Mouse (Mus musculus): Measurements from ENCODE around the gene Psmb4. TPM values are rescaled to one million over a fixed set of nuclear protein-coding genes. Genes with fewer than 3 reads are reported as not detected.

Gene Psmb4
- total and polyA plus RNA-seq, 3 experiments: 185 to 408 (median 273) TPM

GRCm38 (mm10) chr3:94837183-94837890 lies 49.4 kb downstream of the Psmb4 start, which contains the start of gene Pogz:
Pogz (plus strand) TSS chr3:94837567.
- H3K9me3 ChIP-seq (replicated peaks): no peaks in the 10 kb centered on the region
- TF ChIP-seq TAL1 (conservative IDR thresholded peaks at IDR 0.05; ENCODE audit: low read depth, low read length) (no peak), POLR2AphosphoS5 (IDR thresholded peaks at IDR 0.05; ENCODE audit: insufficient replicate concordance, low read depth, low read length) (no peak)
- peaks cover 8% of the 10 kb centered on the region for H3K36me3 ChIP-seq (replicated peaks)
- DNase-seq (ENCODE audit: low spot score) (peak; percentile 99), ATAC-seq (ENCODE audit: extremely low read depth, insufficient number of reproducible peaks, low FRiP score, poor library complexity, severe bottlenecking) (peak; percentile 97)
- peaks cover 6% of the 10 kb centered on the region for H3K27me3 ChIP-seq (ENCODE audit: insufficient read depth, low read length)
- peak within 1 kb of the TSS; percentile 79 for H3K4me3 ChIP-seq (ENCODE audit: low read depth, low read length)
- peaks cover 33% of the 10 kb centered on the region for H3K4me1 ChIP-seq (ENCODE audit: insufficient read depth, low read depth, low read length)

- ATAC-seq (ENCODE audit: extremely low read depth, insufficient number of reproducible peaks, low FRiP score, poor library complexity, severe bottlenecking) (no peak), DNase-seq (ENCODE audit: low spot score) (no peak)
- TF ChIP-seq CTCF (IDR thresholded peaks at IDR 0.05; ENCODE audit: low read depth, low read length) (no peak), POLR2AphosphoS5 (IDR thresholded peaks at IDR 0.05; ENCODE audit: insufficient replicate concordance, low read depth, low read length) (no peak), TAL1 (conservative IDR thresholded peaks at IDR 0.05; ENCODE audit: low read depth, low read length) (no peak)
Measured at GRCm38 (mm10) chr3:94835396-94835795, 51.4 kb downstream of the Psmb4 start.

More at GRCm38 (mm10) chr3:94835396-94835795, 51.4 kb downstream of the Psmb4 start:
- H3K4me1 ChIP-seq (ENCODE audit: insufficient read depth, low read depth, low read length): peaks cover 26% of the 10 kb centered on the region
- peaks cover 5% of the 10 kb centered on the region for H3K36me3 ChIP-seq (replicated peaks)
- peaks cover 8% of the 10 kb centered on the region for H3K27me3 ChIP-seq (ENCODE audit: insufficient read depth, low read length)
- H3K4me3 ChIP-seq (ENCODE audit: low read depth, low read length): no peak overlapping the region
- H3K9me3 ChIP-seq (replicated peaks): no peaks in the 10 kb centered on the region

Other genes starting within 250 kb of the Psmb4 start
- not detected in 2 replicates for gene Gm10972, start 243.8 kb downstream of the Psmb4 start, total RNA-seq (2014; fragmentation: Nextera tagmentation)
- not detected in 2 replicates for gene Gm10972, start 243.8 kb downstream of the Psmb4 start, total RNA-seq (2017)
- not detected in 2 replicates for gene Gm10972, start 243.8 kb downstream of the Psmb4 start, polyA plus RNA-seq (2012)
- 6.1 and 6.8 TPM in 2 replicates for gene Tuft1, start 228.1 kb downstream of the Psmb4 start, total RNA-seq (2014; fragmentation: Nextera tagmentation)
- gene Tuft1, start 228.1 kb downstream of the Psmb4 start, total RNA-seq (2017): 14.7 and 15.7 TPM in 2 replicates
- gene Tuft1, start 228.1 kb downstream of the Psmb4 start, polyA plus RNA-seq (2012): 4.1 and 4.5 TPM in 2 replicates
- 7.9 and 11.2 TPM in 2 replicates for gene Selenbp2, start 193.4 kb downstream of the Psmb4 start, total RNA-seq (2014; fragmentation: Nextera tagmentation)
- gene Selenbp2, start 193.4 kb downstream of the Psmb4 start, total RNA-seq (2017): 41.5 and 58.9 TPM in 2 replicates
- gene Selenbp2, start 193.4 kb downstream of the Psmb4 start, polyA plus RNA-seq (2012): 3.2 and 3.5 TPM in 2 replicates
- gene Cgn, start 100.5 kb downstream of the Psmb4 start, total RNA-seq (2014; fragmentation: Nextera tagmentation): not detected in 2 replicates
- 0.11 and 0.12 TPM in 2 replicates for gene Cgn, start 100.5 kb downstream of the Psmb4 start, total RNA-seq (2017)
- 0.01 TPM in 1 of 2 replicates, not detected in the other for gene Cgn, start 100.5 kb downstream of the Psmb4 start, polyA plus RNA-seq (2012)
- gene Pogz, start 49.4 kb downstream of the Psmb4 start, total RNA-seq (2014; fragmentation: Nextera tagmentation): 113 and 138 TPM in 2 replicates
- 19.6 and 19.8 TPM in 2 replicates for gene Pogz, start 49.4 kb downstream of the Psmb4 start, total RNA-seq (2017)
- 124 and 147 TPM in 2 replicates for gene Pogz, start 49.4 kb downstream of the Psmb4 start, polyA plus RNA-seq (2012)
- 110 and 119 TPM in 2 replicates for gene Selenbp1, start 46.1 kb upstream of the Psmb4 start, total RNA-seq (2014; fragmentation: Nextera tagmentation)
- gene Selenbp1, start 46.1 kb upstream of the Psmb4 start, total RNA-seq (2017): 367 and 434 TPM in 2 replicates
- 39.8 and 133 TPM in 2 replicates for gene Selenbp1, start 46.1 kb upstream of the Psmb4 start, polyA plus RNA-seq (2012)
- gene Rfx5, start 67.1 kb upstream of the Psmb4 start, total RNA-seq (2014; fragmentation: Nextera tagmentation): 27.8 and 36.2 TPM in 2 replicates
- 21.8 and 24.3 TPM in 2 replicates for gene Rfx5, start 67.1 kb upstream of the Psmb4 start, total RNA-seq (2017)
- 9.6 and 11.7 TPM in 2 replicates for gene Rfx5, start 67.1 kb upstream of the Psmb4 start, polyA plus RNA-seq (2012)
- 39.8 and 70.6 TPM in 2 replicates for gene Pi4kb, start 87.8 kb upstream of the Psmb4 start, total RNA-seq (2014; fragmentation: Nextera tagmentation)
- gene Pi4kb, start 87.8 kb upstream of the Psmb4 start, total RNA-seq (2017): 36.8 and 37.4 TPM in 2 replicates
- gene Pi4kb, start 87.8 kb upstream of the Psmb4 start, polyA plus RNA-seq (2012): 11.7 and 11.8 TPM in 2 replicates
- 44.7 and 52.9 TPM in 2 replicates for gene Zfp687, start 128.5 kb upstream of the Psmb4 start, total RNA-seq (2014; fragmentation: Nextera tagmentation)
- gene Zfp687, start 128.5 kb upstream of the Psmb4 start, total RNA-seq (2017): 22.4 and 27.5 TPM in 2 replicates
- 64.0 and 72.5 TPM in 2 replicates for gene Zfp687, start 128.5 kb upstream of the Psmb4 start, polyA plus RNA-seq (2012)
- 92.0 and 92.7 TPM in 2 replicates for gene Psmd4, start 155.7 kb upstream of the Psmb4 start, total RNA-seq (2014; fragmentation: Nextera tagmentation)
- gene Psmd4, start 155.7 kb upstream of the Psmb4 start, total RNA-seq (2017): 374 and 411 TPM in 2 replicates
- gene Psmd4, start 155.7 kb upstream of the Psmb4 start, polyA plus RNA-seq (2012): 108 and 177 TPM in 2 replicates
- 67.5 and 67.6 TPM in 2 replicates for gene Pip5k1a, start 220.0 kb upstream of the Psmb4 start, total RNA-seq (2014; fragmentation: Nextera tagmentation)
- 39.3 and 40.1 TPM in 2 replicates for gene Pip5k1a, start 220.0 kb upstream of the Psmb4 start, total RNA-seq (2017)
- 21.9 and 30.0 TPM in 2 replicates for gene Pip5k1a, start 220.0 kb upstream of the Psmb4 start, polyA plus RNA-seq (2012)
- 108 and 120 TPM in 2 replicates for gene Vps72, start 224.1 kb upstream of the Psmb4 start, total RNA-seq (2014; fragmentation: Nextera tagmentation)
- 96.2 and 146 TPM in 2 replicates for gene Vps72, start 224.1 kb upstream of the Psmb4 start, total RNA-seq (2017)
- gene Vps72, start 224.1 kb upstream of the Psmb4 start, polyA plus RNA-seq (2012): 274 and 307 TPM in 2 replicates
- 9.9 and 11.7 TPM in 2 replicates for gene Tmod4, start 237.5 kb upstream of the Psmb4 start, total RNA-seq (2014; fragmentation: Nextera tagmentation)
- 3.3 and 4.5 TPM in 2 replicates for gene Tmod4, start 237.5 kb upstream of the Psmb4 start, total RNA-seq (2017)
- gene Tmod4, start 237.5 kb upstream of the Psmb4 start, polyA plus RNA-seq (2012): 0.17 and 0.22 TPM in 2 replicates
- 85.9 and 107 TPM in 2 replicates for gene Scnm1, start 247.1 kb upstream of the Psmb4 start, total RNA-seq (2014; fragmentation: Nextera tagmentation)
- gene Scnm1, start 247.1 kb upstream of the Psmb4 start, total RNA-seq (2017): 76.8 and 81.5 TPM in 2 replicates
- 7.1 and 8.2 TPM in 2 replicates for gene Scnm1, start 247.1 kb upstream of the Psmb4 start, polyA plus RNA-seq (2012)
- gene Lysmd1, start 247.1 kb upstream of the Psmb4 start, total RNA-seq (2014; fragmentation: Nextera tagmentation): 5.9 and 7.0 TPM in 2 replicates
- 10.7 and 11.1 TPM in 2 replicates for gene Lysmd1, start 247.1 kb upstream of the Psmb4 start, total RNA-seq (2017)
- 5.6 and 7.4 TPM in 2 replicates for gene Lysmd1, start 247.1 kb upstream of the Psmb4 start, polyA plus RNA-seq (2012)